Mouse (Mus musculus) myocyte (in vitro differentiated cells): ENCODE results near the gene Adamts16. TPM values are rescaled to one million over a fixed set of nuclear protein-coding genes. Genes with fewer than 3 reads are reported as not detected.

Source experiments
- H3K27me3 ChIP-seq: one replicate; pipeline ENCODE4 v1.6.1; 2011; ENCODE audit not compliant: control insufficient read depth, insufficient read depth, insufficient read length
- H3K36me3 ChIP-seq: one replicate; pipeline ENCODE4 v1.6.1; 2011; ENCODE audit not compliant: control insufficient read depth, insufficient read depth
- H3K4me2 ChIP-seq: one replicate; pipeline ENCODE4 v1.6.1; 2011; ENCODE audit warnings: low read depth, control low read depth
- H3K4me3 ChIP-seq: one replicate; pipeline ENCODE4 v1.5.1; 2011; ENCODE audit warnings: mild to moderate bottlenecking, control low read depth, moderate library complexity
- H3K79me2 ChIP-seq: one replicate; pipeline ENCODE4 v1.6.1; 2011; ENCODE audit not compliant: control insufficient read depth, insufficient read depth
- H3ac ChIP-seq: one replicate; pipeline ENCODE4 v1.6.1; 2011; ENCODE audit not compliant: control insufficient read depth, insufficient read length
- CEBPB ChIP-seq: IDR thresholded peaks from 2 replicates; pipeline ENCODE4 v1.6.1; 2011; ENCODE audit warnings: mild to moderate bottlenecking, moderate library complexity; ENCODE audit not compliant: poor library complexity, insufficient read depth, severe bottlenecking
- E2F4 ChIP-seq: IDR thresholded peaks from one replicate; pipeline ENCODE4 v1.6.1; 2011; ENCODE audit warnings: mild to moderate bottlenecking, control low read depth, moderate library complexity; ENCODE audit not compliant: insufficient read depth
- MAX ChIP-seq: IDR thresholded peaks from one replicate; pipeline ENCODE4 v1.6.1; 2011; ENCODE audit warnings: low read depth, mild to moderate bottlenecking, control low read depth
- MYOD1 ChIP-seq, 3 experiments: IDR thresholded peaks; one replicate each; pipeline ENCODE4 v1.6.1; 2011; ENCODE audit warnings: control low read depth in 2 of 3, low read depth in 2 of 3, mild to moderate bottlenecking in 2 of 3, moderate library complexity in 1 of 3; ENCODE audit not compliant: insufficient read length in 2 of 3, control insufficient read depth in 1 of 3
- MYOG ChIP-seq, 3 experiments: IDR thresholded peaks; one replicate each; pipeline ENCODE4 v1.6.1; 2011; ENCODE audit warnings: control low read depth in 2 of 3, low read depth in 2 of 3, mild to moderate bottlenecking in 2 of 3; ENCODE audit not compliant: insufficient read length in 2 of 3, control insufficient read depth in 1 of 3, insufficient read depth in 1 of 3
- POLR2A ChIP-seq: IDR thresholded peaks from one replicate; pipeline ENCODE4 v1.6.1; 2011; ENCODE audit warnings: low read depth, mild to moderate bottlenecking, control low read depth, moderate library complexity; ENCODE audit not compliant: insufficient read length
- POLR2AphosphoS2 ChIP-seq: IDR thresholded peaks from one replicate; pipeline ENCODE4 v1.6.1; 2011; ENCODE audit warnings: low read depth, control low read depth; ENCODE audit not compliant: insufficient read length
- REST ChIP-seq: IDR thresholded peaks from one replicate; pipeline ENCODE4 v1.6.1; 2011; ENCODE audit warnings: mild to moderate bottlenecking, control low read depth, moderate library complexity; ENCODE audit not compliant: insufficient read depth, insufficient read length
- SRF ChIP-seq: IDR thresholded peaks from one replicate; pipeline ENCODE4 v1.6.1; 2011; ENCODE audit warnings: low read depth; ENCODE audit not compliant: control insufficient read depth, insufficient read length
- TCF12 ChIP-seq: IDR thresholded peaks from one replicate; pipeline ENCODE4 v1.6.1; 2011; ENCODE audit warnings: mild to moderate bottlenecking, control low read depth; ENCODE audit not compliant: poor library complexity, insufficient read depth, severe bottlenecking
- TCF3 ChIP-seq: IDR thresholded peaks from one replicate; pipeline ENCODE4 v1.6.1; 2011; ENCODE audit warnings: low read depth, control low read depth; ENCODE audit not compliant: insufficient read length
- USF1 ChIP-seq: IDR thresholded peaks from one replicate; pipeline ENCODE4 v1.6.1; 2011; ENCODE audit warnings: low read depth, mild to moderate bottlenecking, control low read depth, moderate library complexity
- polyA plus RNA-seq: library from polyadenylated mRNA; unstranded; fragments of >200 nt; fragmentation: generic; extraction: Trizol; gene quantifications from one replicate; pipeline ENCODE4 v1.2.1, GENCODE M21; 2012; ENCODE audit warnings: missing spikeins

The Adamts16 gene
- polyA plus RNA-seq, 1 experiment, result 0.67 TPM

- Histone ChIP-seq H3K79me2 (no peaks in the 10 kb centered on the region), H3K4me3 (no peak overlapping the region), H3K27me3 (peaks cover 24% of the 10 kb centered on the region), H3ac (no peak overlapping the region), H3K36me3 (no peaks in the 10 kb centered on the region), H3K4me2 (no peak overlapping the region)
- TF ChIP-seq TCF12, result no peak
Measured at GRCm38 (mm10) chr13:70871049-70871448, 29.4 kb upstream of the Adamts16 start.

DNA sequence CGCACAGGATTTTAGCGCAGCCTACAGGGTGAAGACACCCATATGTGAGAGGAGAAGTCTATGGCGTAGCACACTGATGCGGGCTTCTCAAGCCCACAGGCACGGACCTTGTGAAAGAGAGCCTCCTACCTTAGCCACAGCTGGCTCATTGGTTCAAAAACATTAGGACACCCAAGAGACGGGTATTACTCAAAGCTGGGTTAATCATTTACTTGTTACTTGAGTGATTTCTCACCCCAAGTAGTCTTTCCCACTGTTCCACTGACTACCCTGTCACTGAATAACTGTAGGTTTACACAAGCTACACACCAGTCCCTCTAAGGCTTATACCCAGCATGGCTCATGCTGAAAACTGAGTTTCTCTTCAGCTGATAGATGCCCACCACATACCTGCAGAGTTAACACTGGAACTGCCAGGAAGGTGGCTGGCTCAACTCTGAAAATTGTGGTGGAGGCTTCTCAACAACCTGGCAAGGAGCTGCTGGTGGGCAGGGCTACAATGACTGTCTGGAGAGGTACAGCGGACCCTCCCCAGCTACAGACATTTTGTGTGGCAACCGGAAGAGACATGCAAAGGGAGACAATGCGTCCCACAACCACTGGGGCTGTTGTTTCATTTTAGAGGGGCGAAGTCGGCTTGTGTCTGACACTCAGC is 25.5 kb upstream of the Adamts16 start:
- H3K4me3 ChIP-seq, result no peak overlapping the region
- no peak overlapping the region for H3K4me2 ChIP-seq
- no peaks in the 10 kb centered on the region for H3K79me2 ChIP-seq
- TF ChIP-seq REST, result no peak
- no peak for TF ChIP-seq TCF12
- no peak for TF ChIP-seq USF1
- no peak for TF ChIP-seq MYOD1 (IDR thresholded peaks at IDR 0.05; ENCODE audit: control insufficient read depth in 1 of 3, insufficient read length in 2 of 3, low read depth in 2 of 3)
- TF ChIP-seq TCF3, result no peak
- no peak for TF ChIP-seq MAX
- TF ChIP-seq MYOG (IDR thresholded peaks at IDR 0.05; ENCODE audit: control insufficient read depth in 1 of 3, insufficient read depth in 1 of 3, insufficient read length in 2 of 3, low read depth in 2 of 3), result no peak
- TF ChIP-seq POLR2AphosphoS2, result no peak
- H3K36me3 ChIP-seq, result no peaks in the 10 kb centered on the region
- peaks cover 11% of the 10 kb centered on the region for H3K27me3 ChIP-seq
- no peak overlapping the region for H3ac ChIP-seq

- no peaks in the 10 kb centered on the region for H3K36me3 ChIP-seq
- TF ChIP-seq SRF (no peak), CEBPB (no peak), MYOG (IDR thresholded peaks at IDR 0.05; ENCODE audit: control insufficient read depth in 1 of 3, insufficient read depth in 1 of 3, insufficient read length in 2 of 3, low read depth in 2 of 3) (no peak), TCF3 (no peak), MYOD1 (IDR thresholded peaks at IDR 0.05; ENCODE audit: control insufficient read depth in 1 of 3, insufficient read length in 2 of 3, low read depth in 2 of 3) (no peak), REST (no peak), POLR2A (no peak), MAX (no peak), E2F4 (no peak), TCF12 (no peak), POLR2AphosphoS2 (no peak), USF1 (no peak)
- no peaks in the 10 kb centered on the region for H3K79me2 ChIP-seq
- H3K4me2 ChIP-seq, result no peak overlapping the region
- peaks cover 11% of the 10 kb centered on the region for H3K27me3 ChIP-seq
- H3ac ChIP-seq, result no peak overlapping the region
- no peak overlapping the region for H3K4me3 ChIP-seq
Measured at GRCm38 (mm10) chr13:70865867-70866266, 24.3 kb upstream of the Adamts16 start.

GRCm38 (mm10) chr13:70862162-70862908 is 20.7 kb upstream of the Adamts16 start:
- Histone ChIP-seq H3K79me2 (no peaks in the 10 kb centered on the region), H3K27me3 (peaks cover 11% of the 10 kb centered on the region), H3K4me2 (no peak overlapping the region), H3K4me3 (no peak overlapping the region), H3K36me3 (no peaks in the 10 kb centered on the region), H3ac (no peak overlapping the region)
- TF ChIP-seq MYOD1 (IDR thresholded peaks at IDR 0.05; ENCODE audit: control insufficient read depth in 1 of 3, insufficient read length in 2 of 3, low read depth in 2 of 3) (peak in 1 of 3 experiments; percentile 3), TCF12 (no peak), MYOG (IDR thresholded peaks at IDR 0.05; ENCODE audit: control insufficient read depth in 1 of 3, insufficient read depth in 1 of 3, insufficient read length in 2 of 3, low read depth in 2 of 3) (no peak), POLR2AphosphoS2 (no peak)

GRCm38 (mm10) chr13:70853601-70854000 is 12.0 kb upstream of the Adamts16 start:
- Histone ChIP-seq H3K79me2 (no peaks in the 10 kb centered on the region), H3K27me3 (peaks cover 6% of the 10 kb centered on the region), H3K36me3 (no peaks in the 10 kb centered on the region), H3K4me3 (no peak overlapping the region), H3K4me2 (no peak overlapping the region), H3ac (no peak overlapping the region)
- TF ChIP-seq SRF (no peak), MYOG (IDR thresholded peaks at IDR 0.05; ENCODE audit: control insufficient read depth in 1 of 3, insufficient read depth in 1 of 3, insufficient read length in 2 of 3, low read depth in 2 of 3) (no peak), CEBPB (peak; percentile 55; the same call in 1 of the 2 replicates)
